Mouse (Mus musculus): ENCODE results near the gene Sestd1. TPM values are rescaled to one million over a fixed set of nuclear protein-coding genes. Genes with fewer than 3 reads are reported as not detected.

The Sestd1 gene
- 2.7 TPM for total RNA-seq (2023)

GRCm38 (mm10) chr2:77280512-77281409, at the start of gene Sestd1:
Sestd1 (minus strand) TSS chr2:77280592.

GRCm38 (mm10) chr2:77170633-77171105, 109.7 kb downstream of the Sestd1 start, which contains the start of gene Ccdc141:
Ccdc141 (minus strand) TSS chr2:77170636.

Other genes with a start within 250 kb of the Sestd1 start
- gene Ccdc141, start 110.0 kb downstream of the Sestd1 start, total RNA-seq (2023), result 4.2 TPM

All from CD4-positive naive resting alpha-beta T cell, adult 76 days (primary cell).